Mouse (Mus musculus) stomach, embryonic 15.5 days (tissue): ENCODE data around the gene Slc2a3. TPM values are rescaled to one million over a fixed set of nuclear protein-coding genes. Genes with fewer than 3 reads are reported as not detected.
A peak's percentile ranks its signal among the peaks of the same experiment; 100 is the strongest.
"Not testable (repeated sequence)": the region's sequence is repeated elsewhere in the genome, so short reads cannot be mapped to it uniquely, and the experiment has no call there.

Experiments used
- ATAC-seq: fragments of 200-750 bp; cut with Nextera tagmentation; 2 replicates; pipeline ENCODE4 v1.8.0; 2017; ENCODE audit warnings: low read depth, moderate number of reproducible peaks, moderate TSS enrichment; ENCODE audit not compliant: insufficient read depth, low FRiP score
- H3K27ac ChIP-seq: fragments of 300-500 bp; sonication (generic); 2 replicates; pipeline ENCODE4 v1.5.1; 2015; ENCODE audit warnings: mild to moderate bottlenecking, inconsistent platforms
- H3K27me3 ChIP-seq: fragments of 300-500 bp; sonication (generic); replicated peaks from 2 replicates; pipeline ENCODE4 v1.6.1; 2015; ENCODE audit warnings: inconsistent platforms
- H3K36me3 ChIP-seq: fragments of 300-500 bp; sonication (generic); 2 replicates; pipeline ENCODE4 v1.6.1; 2015; ENCODE audit warnings: inconsistent platforms
- H3K4me1 ChIP-seq: fragments of 300-500 bp; sonication (generic); 2 replicates; pipeline ENCODE4 v1.6.1; 2015; ENCODE audit warnings: inconsistent platforms
- H3K4me2 ChIP-seq: fragments of 300-500 bp; sonication (generic); 2 replicates; pipeline ENCODE4 v1.6.1; 2015; ENCODE audit warnings: mild to moderate bottlenecking, inconsistent platforms
- H3K4me3 ChIP-seq: fragments of 300-500 bp; sonication (generic); replicated peaks from 2 replicates; pipeline ENCODE4 v1.5.1; 2015; ENCODE audit warnings: inconsistent platforms
- H3K9ac ChIP-seq: fragments of 300-500 bp; sonication (generic); 2 replicates; pipeline ENCODE4 v1.6.1; 2015; ENCODE audit warnings: inconsistent platforms
- H3K9me3 ChIP-seq: fragments of 300-500 bp; sonication (generic); 2 replicates; pipeline ENCODE4 v1.6.1; 2016; ENCODE audit warnings: inconsistent platforms
- WGBS: fragments of 180-500 bp; shearing (Covaris S2); methylation state at CpG from one replicate; pipeline ENCODE4 v1.1.7; 2015; 5-methylcytosine and 5-hydroxymethylcytosine counted together
- polyA plus RNA-seq: library from polyadenylated mRNA; unstranded; fragments of >200 nt; fragmentation: Nextera tagmentation; extraction: Ambion mirVana; gene quantifications from 2 replicates; pipeline ENCODE4 v1.2.1, GENCODE M21; 2015

Gene Slc2a3
- polyA plus RNA-seq, 1 experiment from 2014 or later: 11.0 TPM

GRCm38 (mm10) chr6:122770760-122771315, 30.6 kb downstream of the Slc2a3 start:
- H3K27me3 ChIP-seq: no peaks in the 10 kb centered on the region
- H3K36me3 ChIP-seq: no peaks in the 10 kb centered on the region
- H3K27ac ChIP-seq: no peak overlapping the region
- H3K4me2 ChIP-seq: no peak overlapping the region
- H3K9me3 ChIP-seq: no peaks in the 10 kb centered on the region
- ATAC-seq: no peak
- 80% methylated on average over 11 of the region's 11 CpGs for WGBS
- no peak overlapping the region for H3K4me3 ChIP-seq
- H3K4me1 ChIP-seq: no peaks in the 10 kb centered on the region
- H3K9ac ChIP-seq: no peak overlapping the region

- H3K4me3 ChIP-seq: no peak overlapping the region
- no peak for ATAC-seq
- H3K4me2 ChIP-seq: no peak overlapping the region
- H3K36me3 ChIP-seq: no peaks in the 10 kb centered on the region
- no peak overlapping the region for H3K9ac ChIP-seq
- no peaks in the 10 kb centered on the region for H3K27me3 ChIP-seq
- 65% methylated on average over 10 of the region's 10 CpGs for WGBS
- no peak overlapping the region for H3K27ac ChIP-seq
- no peaks in the 10 kb centered on the region for H3K9me3 ChIP-seq
- H3K4me1 ChIP-seq: peaks cover 2% of the 10 kb centered on the region
Observed at GRCm38 (mm10) chr6:122769771-122770759, 31.4 kb downstream of the Slc2a3 start.

GRCm38 (mm10) chr6:122768256-122768655, 33.2 kb downstream of the Slc2a3 start:
- no peaks in the 10 kb centered on the region for H3K9me3 ChIP-seq
- H3K4me2 ChIP-seq: no peak overlapping the region
- ATAC-seq: no peak
- 82% methylated on average over 5 of the region's 5 CpGs for WGBS
- 0 out of 2 replicates have a peak, but pooled peaks cover 7% of the 10 kb centered on the region for H3K27me3 ChIP-seq
- H3K9ac ChIP-seq: no peak overlapping the region
- H3K4me1 ChIP-seq: peaks cover 9% of the 10 kb centered on the region
- no peak overlapping the region for H3K4me3 ChIP-seq
- H3K27ac ChIP-seq: no peak overlapping the region
- no peaks in the 10 kb centered on the region for H3K36me3 ChIP-seq

GRCm38 (mm10) chr6:122767012-122767411, 34.4 kb downstream of the Slc2a3 start:
- H3K9ac ChIP-seq, H3K27ac ChIP-seq, H3K4me2 ChIP-seq, ATAC-seq, H3K4me1 ChIP-seq, H3K36me3 ChIP-seq, H3K9me3 ChIP-seq, H3K4me3 ChIP-seq, H3K27me3 ChIP-seq: not testable (repeated sequence)
- WGBS: 71% methylated on average over 3 of the region's 3 CpGs

GRCm38 (mm10) chr6:122766145-122766968, 35.1 kb downstream of the Slc2a3 start:
- Histone ChIP-seq H3K4me1 (peaks cover 9% of the 10 kb centered on the region), H3K4me3 (no peak overlapping the region), H3K27me3 (0 out of 2 replicates have a peak, but pooled peaks cover 10% of the 10 kb centered on the region), H3K36me3 (no peaks in the 10 kb centered on the region), H3K4me2 (no peak overlapping the region), H3K27ac (no peak overlapping the region), H3K9ac (no peak overlapping the region), H3K9me3 (no peaks in the 10 kb centered on the region)
- no peak for ATAC-seq
- WGBS: 25% methylated on average over 5 of the region's 5 CpGs

- Histone ChIP-seq H3K9ac (no peak overlapping the region), H3K36me3 (no peaks in the 10 kb centered on the region), H3K27ac (no peak overlapping the region; the same call in 1 of the 2 replicates), H3K4me3 (peak overlapping the region; percentile 46), H3K4me2 (peak overlapping the region; percentile 90), H3K4me1 (peaks cover 9% of the 10 kb centered on the region), H3K9me3 (no peaks in the 10 kb centered on the region), H3K27me3 (0 out of 2 replicates have a peak, but pooled peaks cover 10% of the 10 kb centered on the region)
- no peak for ATAC-seq
- 14% methylated on average over 9 of the region's 9 CpGs for WGBS
Observed at GRCm38 (mm10) chr6:122765298-122765956, 36.0 kb downstream of the Slc2a3 start.

- no peaks in the 10 kb centered on the region for H3K9me3 ChIP-seq
- H3K27me3 ChIP-seq: 0 out of 2 replicates have a peak, but pooled peaks cover 10% of the 10 kb centered on the region
- peaks cover 9% of the 10 kb centered on the region for H3K4me1 ChIP-seq
- peak; percentile 74 for ATAC-seq
- peak overlapping the region; percentile 46 for H3K4me3 ChIP-seq
- WGBS: under 1% methylated on average over 56 of the region's 56 CpGs
- no peak overlapping the region for H3K9ac ChIP-seq
- peak overlapping the region; percentile 14; the same call in 1 of the 2 replicates for H3K27ac ChIP-seq
- H3K4me2 ChIP-seq: peak overlapping the region; percentile 90
- H3K36me3 ChIP-seq: no peaks in the 10 kb centered on the region
Observed at GRCm38 (mm10) chr6:122764446-122765297, 36.8 kb downstream of the Slc2a3 start.

GRCm38 (mm10) chr6:122763844-122764445, 37.5 kb downstream of the Slc2a3 start:
- WGBS: 31% methylated on average over 17 of the region's 17 CpGs
- no peak for ATAC-seq
- Histone ChIP-seq H3K27ac (no peak overlapping the region), H3K9ac (no peak overlapping the region), H3K4me2 (peak overlapping the region; percentile 90), H3K36me3 (no peaks in the 10 kb centered on the region), H3K4me3 (peak overlapping the region; percentile 46), H3K27me3 (0 out of 2 replicates have a peak, but pooled peaks cover 10% of the 10 kb centered on the region), H3K4me1 (peaks cover 9% of the 10 kb centered on the region), H3K9me3 (no peaks in the 10 kb centered on the region)

GRCm38 (mm10) chr6:122762952-122763700, 38.3 kb downstream of the Slc2a3 start:
- peak; percentile 59; the same call in 1 of the 2 replicates for ATAC-seq
- Histone ChIP-seq H3K4me2 (no peak overlapping the region), H3K27me3 (0 out of 2 replicates have a peak, but pooled peaks cover 10% of the 10 kb centered on the region), H3K36me3 (no peaks in the 10 kb centered on the region), H3K4me3 (no peak overlapping the region), H3K9me3 (no peaks in the 10 kb centered on the region), H3K9ac (no peak overlapping the region), H3K4me1 (peaks cover 9% of the 10 kb centered on the region), H3K27ac (no peak overlapping the region)
- 73% methylated on average over 11 of the region's 11 CpGs for WGBS

- no peak for ATAC-seq
- Histone ChIP-seq H3K9ac (no peak overlapping the region), H3K4me2 (no peak overlapping the region), H3K4me3 (no peak overlapping the region), H3K36me3 (no peaks in the 10 kb centered on the region), H3K27me3 (0 out of 2 replicates have a peak, but pooled peaks cover 10% of the 10 kb centered on the region), H3K27ac (no peak overlapping the region), H3K9me3 (no peaks in the 10 kb centered on the region), H3K4me1 (peaks cover 9% of the 10 kb centered on the region)
- WGBS: 81% methylated on average over 3 of the region's 3 CpGs
Observed at GRCm38 (mm10) chr6:122762480-122762879, 39.0 kb downstream of the Slc2a3 start.
